Mouse (Mus musculus): ENCODE data around the gene Dnajc7. TPM values are rescaled to one million over a fixed set of nuclear protein-coding genes. Genes with fewer than 3 reads are reported as not detected.
"Not testable (repeated sequence)": the region's sequence is repeated elsewhere in the genome, so short reads cannot be mapped to it uniquely, and the experiment has no call there.

Dnajc7 gene
- polyA plus RNA-seq, 1 experiment from 2014 or later: 235 TPM

DNA sequence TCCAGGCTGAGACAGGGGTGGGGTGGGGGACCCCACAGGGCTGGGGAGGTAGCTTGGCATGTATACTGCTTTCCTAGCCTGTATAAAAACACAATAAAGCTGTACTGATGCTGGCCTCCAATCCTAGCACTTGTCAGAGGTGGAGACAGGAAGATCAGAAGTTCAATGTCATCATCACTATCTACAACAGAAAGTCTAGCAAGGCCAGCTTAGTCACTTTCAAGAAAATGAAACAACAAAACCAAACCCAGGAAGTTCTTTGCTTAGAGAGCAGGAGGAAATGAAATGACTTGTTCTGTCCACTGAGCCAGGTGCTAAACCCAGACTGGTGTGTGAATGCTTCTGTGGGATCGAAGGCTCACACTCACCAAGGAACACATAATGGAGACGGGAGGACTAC lies 31.5 kb downstream of the Dnajc7 start:
- ATAC-seq (ENCODE audit: low FRiP score, low TSS enrichment): no peak

GRCm38 (mm10) chr11:100585148-100585547 lies 34.8 kb downstream of the Dnajc7 start:
- no peak overlapping the region for H3K4me2 ChIP-seq (replicated peaks; ENCODE audit: low read depth, low read length)
- H3K36me3 ChIP-seq (ENCODE audit: insufficient read depth, low read length): peaks cover 94% of the 10 kb centered on the region
- WGBS: 100% methylated on average over 3 of the region's 3 CpGs
- H3K4me1 ChIP-seq (ENCODE audit: insufficient read depth, low read length): no peaks in the 10 kb centered on the region
- no peak overlapping the region for H3K4me3 ChIP-seq (ENCODE audit: low read length)
- H3K9ac ChIP-seq (replicated peaks; ENCODE audit: low read length): no peak overlapping the region
- no peak for ATAC-seq (ENCODE audit: low FRiP score, low TSS enrichment)
- H3K9me3 ChIP-seq (ENCODE audit: low read length): no peaks in the 10 kb centered on the region
- no peak overlapping the region for H3K27ac ChIP-seq (ENCODE audit: low read length)
- no peaks in the 10 kb centered on the region for H3K27me3 ChIP-seq (ENCODE audit: insufficient read depth, low read length)

More for the DNA sequence above, 31.5 kb downstream of the Dnajc7 start:
- Histone ChIP-seq H3K4me2 (replicated peaks; ENCODE audit: low read depth, low read length) (no peak overlapping the region), H3K4me1 (ENCODE audit: insufficient read depth, low read length) (no peaks in the 10 kb centered on the region), H3K27ac (ENCODE audit: low read length) (no peak overlapping the region), H3K9me3 (ENCODE audit: low read length) (no peaks in the 10 kb centered on the region), H3K9ac (replicated peaks; ENCODE audit: low read length) (no peak overlapping the region), H3K27me3 (ENCODE audit: insufficient read depth, low read length) (no peaks in the 10 kb centered on the region), H3K36me3 (ENCODE audit: insufficient read depth, low read length) (peaks cover 92% of the 10 kb centered on the region), H3K4me3 (ENCODE audit: low read length) (no peak overlapping the region)
- 98% methylated on average over 2 of the region's 2 CpGs for WGBS

- no peak for ATAC-seq (ENCODE audit: low FRiP score, low TSS enrichment)
- Histone ChIP-seq H3K4me1 (ENCODE audit: insufficient read depth, low read length) (no peaks in the 10 kb centered on the region), H3K36me3 (ENCODE audit: insufficient read depth, low read length) (peaks cover 88% of the 10 kb centered on the region), H3K4me2 (replicated peaks; ENCODE audit: low read depth, low read length) (no peak overlapping the region), H3K9ac (replicated peaks; ENCODE audit: low read length) (no peak overlapping the region), H3K9me3 (ENCODE audit: low read length) (no peaks in the 10 kb centered on the region), H3K27me3 (ENCODE audit: insufficient read depth, low read length) (no peaks in the 10 kb centered on the region), H3K27ac (ENCODE audit: low read length) (no peak overlapping the region), H3K4me3 (ENCODE audit: low read length) (no peak overlapping the region)
- WGBS: 89% methylated on average over 7 of the region's 7 CpGs
Measured at GRCm38 (mm10) chr11:100584561-100584961, 35.4 kb downstream of the Dnajc7 start.

DNA sequence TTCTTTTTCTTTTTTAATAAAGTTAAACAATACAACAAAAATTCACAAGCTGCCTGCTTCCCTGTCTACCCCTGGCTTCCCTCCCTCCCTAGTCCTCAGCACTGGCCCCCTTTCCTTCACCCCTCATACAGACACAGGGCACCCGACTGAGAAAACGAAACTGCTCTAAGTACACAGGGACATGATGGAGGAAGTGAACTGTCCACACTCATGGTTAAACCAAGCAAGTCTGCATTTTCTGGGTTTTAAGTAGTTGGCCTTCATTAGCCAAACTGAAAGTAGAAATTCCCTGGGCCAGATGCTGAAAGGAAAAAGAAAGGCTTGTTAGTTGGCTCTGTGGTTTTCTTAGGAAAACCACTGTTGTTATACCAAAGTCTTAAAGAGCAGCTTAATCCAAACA lies 37.1 kb downstream of the Dnajc7 start:
- 84% methylated on average over 2 of the region's 2 CpGs for WGBS
- no peak overlapping the region for H3K4me3 ChIP-seq (ENCODE audit: low read length)
- H3K27ac ChIP-seq (ENCODE audit: low read length): no peak overlapping the region
- H3K4me2 ChIP-seq (replicated peaks; ENCODE audit: low read depth, low read length): no peak overlapping the region
- peaks cover 76% of the 10 kb centered on the region for H3K36me3 ChIP-seq (ENCODE audit: insufficient read depth, low read length)
- H3K9me3 ChIP-seq (ENCODE audit: low read length): no peaks in the 10 kb centered on the region
- no peak overlapping the region for H3K9ac ChIP-seq (replicated peaks; ENCODE audit: low read length)
- ATAC-seq (ENCODE audit: low FRiP score, low TSS enrichment): no peak
- no peaks in the 10 kb centered on the region for H3K27me3 ChIP-seq (ENCODE audit: insufficient read depth, low read length)
- peaks cover 5% of the 10 kb centered on the region for H3K4me1 ChIP-seq (ENCODE audit: insufficient read depth, low read length)

DNA sequence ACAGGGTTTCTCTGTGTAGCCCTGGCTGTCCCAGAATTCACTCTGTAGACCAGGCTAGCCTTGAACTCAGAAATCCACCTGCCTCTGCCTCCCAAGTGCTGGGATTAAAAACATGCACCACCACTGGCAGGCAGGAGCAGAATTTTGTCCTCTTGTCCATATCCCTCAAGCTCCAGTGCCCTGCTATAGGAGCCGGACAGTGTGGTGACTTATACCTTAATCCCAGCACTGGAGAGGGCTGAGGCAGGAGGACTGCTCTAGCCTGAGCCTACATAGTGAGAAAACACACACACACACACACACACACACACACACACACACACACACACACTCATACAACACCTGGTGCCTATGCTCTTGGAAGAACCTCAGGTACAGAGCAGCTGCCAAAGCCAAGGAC lies 37.6 kb downstream of the Dnajc7 start:
- not testable (repeated sequence) for ATAC-seq (ENCODE audit: low FRiP score, low TSS enrichment); H3K27ac ChIP-seq (ENCODE audit: low read length)
- 94% methylated on average over 1 of the region's 1 CpGs for WGBS

GRCm38 (mm10) chr11:100581756-100582155 lies 38.2 kb downstream of the Dnajc7 start:
- 54% methylated on average over 4 of the region's 4 CpGs for WGBS
- ATAC-seq (ENCODE audit: low FRiP score, low TSS enrichment): no peak

More for the DNA sequence above, 37.6 kb downstream of the Dnajc7 start:
- H3K36me3 ChIP-seq (ENCODE audit: insufficient read depth, low read length): peaks cover 72% of the 10 kb centered on the region
- H3K4me1 ChIP-seq (ENCODE audit: insufficient read depth, low read length); H3K4me3 ChIP-seq (ENCODE audit: low read length); H3K4me2 ChIP-seq (replicated peaks; ENCODE audit: low read depth, low read length); H3K9me3 ChIP-seq (ENCODE audit: low read length); H3K9ac ChIP-seq (replicated peaks; ENCODE audit: low read length); H3K27me3 ChIP-seq (ENCODE audit: insufficient read depth, low read length): not testable (repeated sequence)

GRCm38 (mm10) chr11:100580275-100580674 lies 39.7 kb downstream of the Dnajc7 start:
- 53% methylated on average over 13 of the region's 13 CpGs for WGBS
- no peak overlapping the region for H3K27ac ChIP-seq (ENCODE audit: low read length)
- peaks cover 53% of the 10 kb centered on the region for H3K36me3 ChIP-seq (ENCODE audit: insufficient read depth, low read length)
- no peak overlapping the region for H3K4me3 ChIP-seq (ENCODE audit: low read length)
- H3K4me2 ChIP-seq (replicated peaks; ENCODE audit: low read depth, low read length): no peak overlapping the region
- 0 out of 2 replicates have a peak, but pooled peaks have one; percentile 34 for ATAC-seq (ENCODE audit: low FRiP score, low TSS enrichment)
- H3K9ac ChIP-seq (replicated peaks; ENCODE audit: low read length): no peak overlapping the region
- peaks cover 8% of the 10 kb centered on the region for H3K4me1 ChIP-seq (ENCODE audit: insufficient read depth, low read length)
- no peaks in the 10 kb centered on the region for H3K9me3 ChIP-seq (ENCODE audit: low read length)
- no peaks in the 10 kb centered on the region for H3K27me3 ChIP-seq (ENCODE audit: insufficient read depth, low read length)

More at GRCm38 (mm10) chr11:100581756-100582155, 38.2 kb downstream of the Dnajc7 start:
- no peaks in the 10 kb centered on the region for H3K27me3 ChIP-seq (ENCODE audit: insufficient read depth, low read length)
- no peak overlapping the region for H3K9ac ChIP-seq (replicated peaks; ENCODE audit: low read length)
- H3K4me3 ChIP-seq (ENCODE audit: low read length): no peak overlapping the region
- no peak overlapping the region for H3K27ac ChIP-seq (ENCODE audit: low read length)
- peaks cover 65% of the 10 kb centered on the region for H3K36me3 ChIP-seq (ENCODE audit: insufficient read depth, low read length)
- no peak overlapping the region for H3K4me2 ChIP-seq (replicated peaks; ENCODE audit: low read depth, low read length)
- no peaks in the 10 kb centered on the region for H3K9me3 ChIP-seq (ENCODE audit: low read length)
- peaks cover 5% of the 10 kb centered on the region for H3K4me1 ChIP-seq (ENCODE audit: insufficient read depth, low read length)

- Histone ChIP-seq H3K4me3 (ENCODE audit: low read length) (no peak overlapping the region), H3K4me1 (ENCODE audit: insufficient read depth, low read length) (peaks cover 11% of the 10 kb centered on the region), H3K4me2 (replicated peaks; ENCODE audit: low read depth, low read length) (no peak overlapping the region), H3K9me3 (ENCODE audit: low read length) (no peaks in the 10 kb centered on the region), H3K9ac (replicated peaks; ENCODE audit: low read length) (no peak overlapping the region), H3K27me3 (ENCODE audit: insufficient read depth, low read length) (no peaks in the 10 kb centered on the region), H3K36me3 (ENCODE audit: insufficient read depth, low read length) (peaks cover 43% of the 10 kb centered on the region), H3K27ac (ENCODE audit: low read length) (no peak overlapping the region)
- WGBS: 93% methylated on average over 9 of the region's 9 CpGs
- ATAC-seq (ENCODE audit: low FRiP score, low TSS enrichment): no peak
Measured at GRCm38 (mm10) chr11:100579116-100579799, 40.7 kb downstream of the Dnajc7 start.

GRCm38 (mm10) chr11:100577852-100578599 lies 41.9 kb downstream of the Dnajc7 start:
- WGBS: 61% methylated on average over 8 of the region's 8 CpGs
- peaks cover 31% of the 10 kb centered on the region for H3K36me3 ChIP-seq (ENCODE audit: insufficient read depth, low read length)

GRCm38 (mm10) chr11:100576256-100576655 lies 43.7 kb downstream of the Dnajc7 start:
- Histone ChIP-seq H3K36me3 (ENCODE audit: insufficient read depth, low read length) (peaks cover 13% of the 10 kb centered on the region), H3K9ac (replicated peaks; ENCODE audit: low read length) (no peak overlapping the region), H3K9me3 (ENCODE audit: low read length) (no peaks in the 10 kb centered on the region), H3K27me3 (ENCODE audit: insufficient read depth, low read length) (no peaks in the 10 kb centered on the region), H3K4me3 (ENCODE audit: low read length) (no peak overlapping the region), H3K4me1 (ENCODE audit: insufficient read depth, low read length) (peaks cover 15% of the 10 kb centered on the region), H3K4me2 (replicated peaks; ENCODE audit: low read depth, low read length) (no peak overlapping the region), H3K27ac (ENCODE audit: low read length) (no peak overlapping the region)
- no peak for ATAC-seq (ENCODE audit: low FRiP score, low TSS enrichment)
- WGBS: 70% methylated on average over 21 of the region's 21 CpGs

More at GRCm38 (mm10) chr11:100577852-100578599, 41.9 kb downstream of the Dnajc7 start:
- no peak for ATAC-seq (ENCODE audit: low FRiP score, low TSS enrichment)
- no peak overlapping the region for H3K9ac ChIP-seq (replicated peaks; ENCODE audit: low read length)
- H3K9me3 ChIP-seq (ENCODE audit: low read length): no peaks in the 10 kb centered on the region
- H3K4me1 ChIP-seq (ENCODE audit: insufficient read depth, low read length): peaks cover 11% of the 10 kb centered on the region
- no peak overlapping the region for H3K27ac ChIP-seq (ENCODE audit: low read length)
- H3K27me3 ChIP-seq (ENCODE audit: insufficient read depth, low read length): no peaks in the 10 kb centered on the region
- no peak overlapping the region for H3K4me2 ChIP-seq (replicated peaks; ENCODE audit: low read depth, low read length)
- no peak overlapping the region for H3K4me3 ChIP-seq (ENCODE audit: low read length)
